8 mouse cellular contexts compared by ENCODE assay signal in genomic region chr1:130547674-130548429, GRCm38 (mm10).
DNase-seq lines count a peak whose midpoint lies in the region; ATAC-seq and TF ChIP-seq lines count a peak whose summit lies in the region.

No protein-coding gene starts in this region.

- H3K4me1 ChIP-seq in intestine, embryonic 15.5 days (replicated peaks), result no peaks in the 10 kb centered on the region
- peaks cover 0 to 4% of the 10 kb centered on the region in 2 experiments; a peak in 1 of 4 replicates for H3K4me1 ChIP-seq in liver, embryonic 14.5 days (replicated peaks; ENCODE audit: control insufficient read depth in 2 of 2, insufficient read depth in 2 of 2, low read length in 1 of 2)

- TF ChIP-seq EP300 in liver, embryonic 14.5 days (IDR thresholded peaks at IDR 0.05; ENCODE audit: low read depth), result no peak

- ATAC-seq in intestine, embryonic 15.5 days, result peak; percentile 52
- ATAC-seq in liver, embryonic 14.5 days (ENCODE audit: insufficient read depth), result peak; percentile 39; the same call in 1 of the 2 replicates

- 25% methylated on average over 25 of the region's 25 CpGs for WGBS in intestine, embryonic 15.5 days
- WGBS in liver, embryonic 14.5 days (ENCODE audit: insufficient replicate concordance), result 16% methylated on average over 25 of the region's 25 CpGs

- intact Hi-C loops in gastrocnemius, postnatal 14 days (cut with DNase I; ENCODE audit: low total_unique reads), result loop anchor here (2.0 to 10.0 kb wide), 2 partner anchors 87 to 227 kb away; no protein-coding TSS in a partner anchor

- H3K27ac ChIP-seq in intestine, embryonic 15.5 days, result no peak overlapping the region
- H3K27ac ChIP-seq in liver, embryonic 14.5 days, result no peak overlapping the region

- peak; percentile 60 for TF ChIP-seq CTCF in liver, embryonic 14.5 days (IDR thresholded peaks at IDR 0.05; ENCODE audit: low read depth)

- peak; percentile 4 to 54 for DNase-seq in layer of hippocampus, adult 18-20 months (ENCODE audit: low spot score in 2 of 2)
- DNase-seq in layer of hippocampus, adult 9-11 months, result no peak
- peak; percentile 49 for DNase-seq in c-Kit-positive CD71-positive TER-119-positive erythroid progenitor cells, embryonic 14.5 days (ENCODE audit: low spot score)
- DNase-seq in gastrocnemius, postnatal 14 days, result peak; percentile 34
- peak in 1 of 3 experiments; percentile 22 for DNase-seq in liver, embryonic 14.5 days (ENCODE audit: low read depth in 3 of 3, low spot score in 3 of 3)
- DNase-seq in neural tube, embryonic 10.5 days (ENCODE audit: extremely low spot score, low spot score), result peak; percentile 60
- DNase-seq in testis, postnatal 10 days (ENCODE audit: low spot score), result peak; percentile 79

- H3K36me3 ChIP-seq in intestine, embryonic 15.5 days, result no peaks in the 10 kb centered on the region
- no peaks in the 10 kb centered on the region for H3K36me3 ChIP-seq in liver, embryonic 14.5 days (replicated peaks; ENCODE audit: control insufficient read depth, insufficient read depth, low read depth)

- no peaks in the 10 kb centered on the region for H3K9me3 ChIP-seq in intestine, embryonic 15.5 days
- no peaks in the 10 kb centered on the region for H3K9me3 ChIP-seq in liver, embryonic 14.5 days (ENCODE audit: control insufficient read depth, low read length)

- H3K9ac ChIP-seq in intestine, embryonic 15.5 days, result no peak overlapping the region; the same call in 1 of the 2 replicates
- H3K9ac ChIP-seq in liver, embryonic 14.5 days (replicated peaks), result peak overlapping the region; percentile 34; the same call in 1 of the 2 replicates

- H3K27me3 ChIP-seq in intestine, embryonic 15.5 days (replicated peaks), result no peaks in the 10 kb centered on the region
- no peaks in the 10 kb centered on the region for H3K27me3 ChIP-seq in liver, embryonic 14.5 days (ENCODE audit: control insufficient read depth, insufficient read depth, low read length)

- peak overlapping the region; percentile 34 for H3K4me3 ChIP-seq in intestine, embryonic 15.5 days (replicated peaks)
- H3K4me3 ChIP-seq in liver, embryonic 14.5 days (ENCODE audit: insufficient read depth in 1 of 2, low read depth in 2 of 2, low read length in 2 of 2), result peak overlapping the region; percentile 39 to 44

- peak overlapping the region; percentile 62 for H3K4me2 ChIP-seq in intestine, embryonic 15.5 days (replicated peaks)
- H3K4me2 ChIP-seq in liver, embryonic 14.5 days (ENCODE audit: low read depth), result peak overlapping the region; percentile 61
